Mouse (Mus musculus): Measurements from ENCODE around the gene Olfr826.

DNA sequence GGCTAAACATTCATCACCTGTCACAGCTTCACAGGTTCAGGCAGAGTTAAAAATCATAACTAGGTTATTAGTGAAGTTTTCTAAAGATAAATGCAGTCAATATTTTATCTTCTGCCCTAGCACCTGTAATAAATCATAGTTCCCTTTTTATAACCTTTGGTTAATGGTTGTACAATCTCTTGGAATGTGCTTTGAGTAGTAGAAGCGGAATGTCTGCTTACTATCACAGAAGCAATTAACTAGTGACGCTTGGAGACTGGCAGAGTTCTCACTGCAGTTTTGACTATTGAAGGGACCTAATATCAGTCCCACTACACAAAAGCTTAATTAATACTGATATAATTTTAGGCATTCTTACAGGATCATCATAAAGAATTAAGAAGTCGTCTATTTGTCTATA, 41.0 kb upstream of the Olfr826 start:
- TF ChIP-seq POLR2A (IDR thresholded peaks at IDR 0.05; ENCODE audit: control insufficient read depth, extremely low read depth, insufficient read depth, low read length, poor library complexity) (no peak), CTCF (IDR thresholded peaks at IDR 0.05; ENCODE audit: borderline replicate concordance, control insufficient read depth, extremely low read depth, insufficient read depth, low read length, poor library complexity) (no peak)
